Mouse (Mus musculus) layer of hippocampus, adult 9-11 months (tissue): ENCODE measurements at regions not wholly inside any gene's neighbourhood (a gene's known extent, or its start where the extent isn't known, plus 50 kb on each side); places are given as distances from the start of the nearest gene placed in this dataset.

ENCODE experiments used
- DNase-seq: peaks from one replicate; pipeline ENCODE4 v3.0.0; 2022

GRCm38 (mm10) chr4:70160525-70161224 lies 249.6 kb downstream of the Cdk5rap2 start:
- no peak for DNase-seq

DNA sequence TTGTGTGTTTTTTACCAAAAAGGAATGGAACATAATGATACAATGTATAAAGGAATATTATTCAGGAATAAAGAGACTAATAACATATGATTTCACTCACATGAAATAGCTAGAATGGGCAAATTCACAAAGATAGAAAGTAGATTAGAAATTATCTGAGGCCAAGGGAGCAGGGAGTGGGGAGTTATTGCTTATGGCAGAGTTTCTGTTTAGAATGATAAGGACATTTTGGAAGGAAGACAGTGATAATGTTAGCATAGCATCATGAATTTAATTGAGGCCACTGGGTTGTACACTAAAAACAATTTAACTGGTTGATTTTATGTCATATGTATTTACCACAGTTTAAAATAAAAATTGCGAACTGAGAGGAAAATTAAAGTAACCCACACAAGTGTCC lies 250.2 kb downstream of the Cdk5rap2 start:
- no peak for DNase-seq

- DNase-seq = no peak
These were observed 257.1 kb downstream of the Cdk5rap2 start for GRCm38 (mm10) chr4:70153179-70153578.

- no peak for DNase-seq
These were observed 301.2 kb downstream of the Cdk5rap2 start for GRCm38 (mm10) chr4:70109011-70109410.

GRCm38 (mm10) chr4:70105776-70106175 lies 304.5 kb downstream of the Cdk5rap2 start:
- DNase-seq = no peak

DNA sequence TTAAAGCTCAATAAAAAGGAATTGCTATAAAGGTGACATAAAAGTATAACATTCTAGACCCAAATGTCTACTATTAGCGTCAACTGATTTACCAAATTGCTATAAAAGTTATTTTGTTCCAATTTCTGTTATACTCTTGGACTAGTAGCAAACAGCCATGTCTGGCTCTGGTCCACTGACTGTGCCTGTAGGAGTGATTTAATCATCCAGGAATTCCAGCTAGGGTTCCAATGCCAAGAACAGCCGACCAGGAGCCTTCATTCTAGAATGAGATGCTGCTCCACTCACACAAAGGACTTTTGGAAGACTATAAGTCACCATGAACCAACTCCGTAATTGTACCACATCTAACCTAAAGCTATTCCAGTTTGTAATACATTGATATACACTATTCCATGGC lies 312.9 kb downstream of the Cdk5rap2 start:
- DNase-seq = peak; percentile 22

- no peak for DNase-seq
These were observed 332.0 kb downstream of the Cdk5rap2 start for GRCm38 (mm10) chr4:70078206-70078605.

- DNase-seq = no peak
These were observed 347.7 kb downstream of the Cdk5rap2 start for GRCm38 (mm10) chr4:70062516-70062915.

GRCm38 (mm10) chr4:70058831-70059544 lies 351.3 kb downstream of the Cdk5rap2 start:
- peak; percentile 93 for DNase-seq

DNA sequence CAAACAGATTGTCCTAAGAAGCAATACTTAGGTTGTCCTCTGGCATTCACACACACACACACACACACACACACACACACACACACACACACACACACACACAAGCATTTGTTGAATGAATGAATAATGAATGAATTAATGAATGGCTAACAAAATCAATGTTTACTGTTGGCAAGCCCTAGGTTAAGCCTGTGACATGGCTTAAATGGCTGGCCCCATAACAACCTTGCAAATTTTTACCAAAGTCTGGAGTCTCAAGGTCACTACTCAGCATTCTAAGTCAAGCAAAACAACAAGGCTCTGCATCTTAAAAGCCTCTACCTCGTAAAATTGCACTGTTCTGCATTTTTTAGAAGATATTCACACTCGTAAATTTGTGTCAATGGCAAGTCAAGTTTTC lies 357.1 kb downstream of the Cdk5rap2 start:
- DNase-seq = no peak

DNA sequence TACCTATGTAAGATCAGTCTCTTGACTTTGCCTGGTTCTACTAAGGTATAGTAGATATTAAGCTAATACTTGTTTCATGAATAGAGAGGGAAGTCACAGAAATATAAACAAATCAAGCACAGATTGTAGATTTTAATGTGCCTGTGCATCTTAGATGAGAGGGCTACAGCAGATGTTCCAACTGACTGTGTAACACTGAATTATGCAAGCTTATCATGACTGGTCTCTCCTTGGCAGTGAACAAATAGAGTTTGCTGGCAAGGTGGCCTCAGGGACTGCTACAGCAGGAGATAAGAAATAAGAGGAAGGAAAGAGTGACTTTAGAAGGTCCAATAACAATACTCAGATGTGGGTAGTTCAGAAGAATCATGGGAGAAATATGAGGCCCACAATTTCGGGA lies 372.0 kb downstream of the Cdk5rap2 start:
- DNase-seq = peak; percentile 63

DNA sequence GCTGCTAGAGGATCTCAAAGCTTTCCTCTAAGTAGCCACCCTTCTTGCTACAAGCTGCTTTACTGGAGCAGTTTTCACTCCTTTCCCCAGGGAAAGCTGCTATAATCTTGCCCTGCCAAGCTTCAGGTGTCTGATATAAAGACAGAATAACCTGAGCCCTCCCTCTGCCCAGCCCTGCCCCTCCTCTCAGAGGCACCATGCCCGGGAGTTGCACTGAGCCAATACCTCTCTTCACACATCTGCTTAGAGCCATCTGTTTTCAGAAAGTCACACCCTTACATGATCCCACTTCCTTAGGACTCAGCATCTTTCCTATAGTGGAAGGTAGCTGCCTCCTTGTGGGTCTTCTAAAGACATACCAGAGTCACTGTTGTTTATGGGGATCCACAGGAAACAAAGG lies 374.3 kb downstream of the Cdk5rap2 start:
- no peak for DNase-seq

GRCm38 (mm10) chr4:70032497-70032896 lies 377.7 kb downstream of the Cdk5rap2 start:
- no peak for DNase-seq

- no peak for DNase-seq
These were observed 383.4 kb downstream of the Cdk5rap2 start for GRCm38 (mm10) chr4:70026848-70027247.

GRCm38 (mm10) chr4:70024838-70025376 lies 385.3 kb downstream of the Cdk5rap2 start:
- no peak for DNase-seq

DNA sequence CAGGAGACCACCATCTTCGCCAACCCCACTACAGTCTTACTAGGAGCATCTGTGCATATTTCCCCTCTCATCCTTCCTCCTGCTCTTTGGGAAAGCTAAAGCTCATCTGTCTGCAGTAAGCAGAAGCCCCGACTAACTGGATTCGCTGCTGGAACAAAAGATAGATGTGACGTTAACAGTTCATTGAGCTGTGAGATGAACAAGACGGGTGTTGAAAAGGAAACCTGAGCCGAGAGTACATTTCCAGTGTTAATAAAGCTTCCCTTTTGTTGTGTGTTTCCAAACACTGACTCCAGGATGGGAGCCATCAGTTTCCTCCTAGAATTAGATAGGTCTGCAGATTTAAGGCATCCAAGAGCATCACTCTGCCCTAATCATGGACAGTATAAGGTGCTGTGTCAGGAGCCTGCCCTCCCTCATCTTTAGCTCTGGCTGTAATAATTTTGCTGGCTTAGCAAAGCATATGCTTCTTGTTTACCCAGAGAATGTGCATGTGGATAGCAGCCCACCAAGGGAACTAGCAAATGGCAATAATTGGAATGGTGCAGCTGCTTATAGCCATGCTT lies 389.3 kb downstream of the Cdk5rap2 start:
- DNase-seq = no peak

GRCm38 (mm10) chr4:70012220-70012580 lies 398.0 kb downstream of the Cdk5rap2 start:
- no peak for DNase-seq

GRCm38 (mm10) chr4:70011491-70012219 lies 398.6 kb downstream of the Cdk5rap2 start:
- no peak for DNase-seq

DNA sequence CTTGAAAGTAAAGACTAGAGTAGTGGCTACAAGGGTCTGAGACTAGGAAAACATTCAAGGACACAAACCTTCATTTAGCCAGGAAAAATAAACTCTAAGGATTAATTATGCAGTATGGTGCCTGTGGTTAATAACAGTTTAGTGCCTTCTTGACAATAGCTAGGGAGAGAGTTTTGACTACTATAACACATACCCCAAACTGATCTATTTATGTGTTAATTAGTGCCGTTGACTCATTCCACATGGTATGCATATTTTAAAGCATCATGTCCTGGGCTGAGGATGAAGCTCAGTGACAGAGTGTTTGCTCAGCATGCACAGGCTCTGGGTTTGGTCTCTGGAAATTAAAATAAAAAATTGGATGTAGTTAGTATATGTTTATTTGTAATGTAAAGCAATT lies 399.8 kb downstream of the Cdk5rap2 start:
- no peak for DNase-seq

GRCm38 (mm10) chr4:70004966-70005365 lies 405.3 kb downstream of the Cdk5rap2 start:
- no peak for DNase-seq

GRCm38 (mm10) chr4:69993226-69993625 lies 417.0 kb downstream of the Cdk5rap2 start:
- no peak for DNase-seq

DNA sequence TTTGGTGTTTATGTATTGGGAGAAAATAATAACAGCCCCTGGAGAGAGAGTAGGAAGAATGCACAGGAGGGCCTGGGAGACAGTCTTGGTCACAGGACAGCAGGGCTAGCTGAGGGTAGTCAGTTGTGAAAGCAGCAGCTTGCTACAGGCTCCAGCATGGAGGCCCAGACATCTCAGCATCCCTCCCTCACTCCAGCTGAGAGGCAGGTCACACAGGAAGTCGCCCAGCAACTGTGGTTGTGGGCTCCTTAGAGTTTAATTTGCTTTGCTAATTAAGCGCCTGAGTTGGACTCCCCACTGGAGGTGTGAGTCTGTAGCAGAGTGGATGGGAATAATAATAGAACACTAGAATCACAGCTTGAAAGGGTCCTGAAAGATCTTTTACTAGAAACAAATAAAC lies 436.0 kb downstream of the Cdk5rap2 start:
- no peak for DNase-seq

DNA sequence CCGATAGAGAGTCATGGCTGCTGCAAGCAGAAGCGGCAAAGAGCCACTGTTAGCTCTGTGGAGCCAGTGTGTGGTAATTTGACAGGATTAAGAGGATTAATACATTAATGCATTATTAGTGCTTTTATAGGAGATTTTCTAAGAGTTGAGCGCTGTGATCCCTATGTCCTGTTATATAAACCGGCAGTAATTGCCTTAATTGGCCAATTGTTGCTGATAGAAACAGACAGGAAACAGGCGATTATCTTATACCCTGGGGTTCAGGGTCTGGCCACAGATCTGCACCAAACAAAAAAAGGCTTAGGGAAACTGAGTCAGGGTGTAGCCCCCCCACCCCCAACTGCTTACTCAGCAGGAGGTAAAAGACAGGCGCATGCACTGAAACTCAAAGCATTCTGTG lies 436.7 kb downstream of the Cdk5rap2 start:
- no peak for DNase-seq
